Mouse (Mus musculus): Measurements from ENCODE around the gene Ctnnbl1. TPM values are rescaled to one million over a fixed set of nuclear protein-coding genes. Genes with fewer than 3 reads are reported as not detected.

Gene Ctnnbl1
- 1 to 10 TPM; 6.8 to 7.2 TPM for total RNA-seq (2021)
- long read RNA-seq, experiment 1, transcript Ctnnbl1-201 (16 exons, 2,442 nt), result major isoform, 19 of 31 reads
- long read RNA-seq, experiment 1, partial matches to known transcripts, result 9 of 31 reads
- long read RNA-seq, experiment 1, other reads (novel, unspliced or antisense), result 3 of 31 reads
- long read RNA-seq, experiment 2, transcript Ctnnbl1-201 (16 exons, 2,442 nt), result major isoform, 11 of 22 reads
- long read RNA-seq, experiment 2, partial matches to known transcripts, result 8 of 22 reads
- long read RNA-seq, experiment 2, other reads (novel, unspliced or antisense), result 3 of 22 reads

DNA sequence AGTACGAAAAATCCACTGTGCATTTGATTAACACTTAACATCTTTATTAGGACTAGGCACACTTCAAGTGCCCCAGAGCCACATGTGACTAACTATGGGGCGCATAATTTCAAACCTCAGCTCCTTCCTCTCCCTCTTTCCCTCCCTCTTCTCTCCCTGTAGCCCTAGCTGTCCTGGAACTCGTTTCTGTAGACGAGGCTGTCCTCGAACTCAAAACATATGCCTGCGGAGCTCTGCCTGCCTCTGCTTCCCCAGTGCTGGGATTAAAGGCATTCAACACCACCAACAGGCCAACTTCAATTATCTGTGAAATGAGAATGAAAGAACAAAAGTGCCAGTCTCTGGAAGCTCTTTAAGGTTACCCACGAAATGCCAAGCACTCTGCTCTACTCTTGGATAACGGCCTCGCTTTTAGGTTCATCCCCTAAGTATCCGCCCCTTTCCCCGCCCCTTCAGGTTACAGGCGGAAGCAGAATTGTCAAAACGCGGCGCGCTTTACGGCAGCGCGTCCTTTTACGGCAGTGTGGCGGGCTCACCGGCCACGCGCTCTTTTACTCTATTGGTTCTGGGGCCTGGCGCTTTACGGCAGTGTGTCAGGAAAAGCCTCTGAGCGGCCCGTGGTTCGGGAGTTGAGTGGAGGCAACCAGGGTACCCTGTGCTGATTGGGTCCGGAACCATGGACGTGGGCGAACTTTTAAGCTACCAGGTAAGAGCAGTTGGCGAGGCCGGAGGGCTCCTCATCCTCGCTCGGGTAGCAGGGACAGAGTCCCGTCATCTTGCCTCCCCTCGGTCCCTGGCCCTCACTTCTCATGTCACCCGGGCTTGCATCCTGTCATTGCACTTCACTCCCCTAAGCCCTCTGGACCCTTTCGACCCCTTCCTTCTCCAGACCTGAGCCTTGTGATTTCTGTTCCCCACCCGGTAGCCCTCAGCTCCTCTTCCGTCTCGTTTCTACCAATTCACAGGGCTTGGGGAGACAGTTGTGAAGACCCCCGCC is at the start of gene Ctnnbl1:
Ctnnbl1 (plus strand) TSS at position 548 of the 997 bp plus-strand sequence.
- intact Hi-C loops (cut with DNase I; ENCODE audit: low total_unique reads), result no loop called here
- DNase-seq, result peak; percentile 97

DNA sequence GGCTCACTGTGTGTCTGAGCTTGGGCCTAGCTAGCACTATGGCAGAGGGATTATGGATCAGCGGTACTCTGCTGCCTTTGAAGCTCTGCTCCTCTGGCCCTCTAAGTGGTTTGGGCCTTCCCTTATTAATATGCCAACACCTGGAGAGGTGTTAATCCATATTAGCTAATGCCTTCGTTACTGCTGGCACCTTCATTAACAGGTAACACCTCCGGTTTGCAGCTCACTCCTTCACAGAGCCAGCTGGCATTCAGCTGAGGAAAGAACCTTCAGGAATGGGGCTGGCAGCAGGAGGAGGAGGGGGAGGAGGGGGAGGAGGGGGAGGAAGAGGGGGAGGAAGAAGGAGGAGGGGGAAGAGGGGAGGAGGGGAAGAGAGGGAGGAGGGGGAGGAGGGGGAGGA is 49.7 kb upstream of the Ctnnbl1 start:
- DNase-seq, result no peak
- intact Hi-C loops (cut with DNase I; ENCODE audit: low total_unique reads), result no loop called here

DNA sequence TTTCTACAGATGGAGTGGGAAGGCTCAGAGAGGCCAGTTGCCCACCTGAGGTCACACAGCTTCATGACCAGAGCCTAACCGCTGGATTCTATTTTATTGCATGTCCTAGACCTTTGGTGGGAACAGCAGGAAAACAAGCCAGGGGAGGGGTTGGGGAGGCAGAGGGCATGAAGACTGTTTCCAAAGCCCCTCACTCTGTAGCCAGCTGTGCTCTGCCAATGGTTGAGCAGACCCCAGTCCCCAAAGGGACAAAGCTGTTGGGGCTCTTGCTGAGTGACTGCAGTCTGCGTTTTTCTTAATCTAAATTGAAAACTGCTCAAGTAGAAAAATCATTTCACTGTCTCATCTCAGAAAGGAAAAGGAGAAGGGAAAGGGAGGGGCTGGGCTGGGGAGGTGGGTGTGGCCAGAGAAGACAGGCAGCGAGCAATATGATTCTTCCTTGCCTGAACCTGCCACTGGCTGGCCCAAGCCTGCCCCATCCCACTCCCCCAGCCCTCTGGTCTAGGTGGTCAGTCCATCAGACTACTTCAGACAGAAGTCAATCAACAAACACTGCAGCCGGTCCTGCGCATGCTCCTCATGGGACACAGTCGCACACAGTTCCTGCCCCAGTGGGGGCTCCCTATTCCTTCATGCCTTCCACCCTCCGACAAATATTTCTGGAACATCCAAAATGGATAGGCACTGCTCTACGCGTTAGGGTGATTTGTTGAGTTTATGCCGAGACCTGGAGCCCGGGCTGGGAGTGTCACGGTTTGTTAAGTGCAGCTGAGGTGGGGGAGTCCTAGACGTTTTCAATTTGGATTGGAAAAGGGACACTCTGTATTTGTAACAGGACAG is 45.7 kb upstream of the Ctnnbl1 start:
- intact Hi-C loops (cut with DNase I; ENCODE audit: low total_unique reads), result no loop called here

DNA sequence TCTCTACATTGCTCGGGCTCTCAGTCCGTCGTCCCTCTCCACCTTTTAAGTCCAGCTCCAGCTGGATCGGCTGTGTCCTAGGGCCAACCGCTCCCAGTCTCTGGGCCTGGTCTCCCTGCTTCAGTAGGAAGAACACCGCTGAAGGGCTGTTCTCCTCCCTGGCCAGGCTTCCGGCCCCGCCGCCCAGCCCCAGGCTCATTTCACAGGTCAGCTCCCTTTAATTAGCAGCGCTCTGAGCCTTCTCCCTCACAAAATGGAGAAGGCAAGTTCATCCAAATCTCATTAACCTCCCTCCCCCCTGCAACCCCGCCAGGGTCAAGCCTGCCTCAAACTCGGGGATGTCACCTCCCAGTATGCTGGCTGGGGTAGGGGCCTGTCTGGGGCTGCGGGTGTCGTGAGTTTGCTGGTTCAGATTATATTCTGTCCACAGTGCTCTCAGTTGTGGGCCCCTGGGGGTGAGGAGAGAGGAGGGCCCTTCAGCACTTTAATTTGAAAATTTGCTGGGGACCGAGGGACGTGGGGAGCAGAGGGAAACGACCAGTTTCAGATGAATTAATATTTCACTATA is 44.8 kb upstream of the Ctnnbl1 start:
- DNase-seq, result no peak
- intact Hi-C loops (cut with DNase I; ENCODE audit: low total_unique reads), result no loop called here

More for the DNA sequence above, 45.7 kb upstream of the Ctnnbl1 start:
- DNase-seq, result no peak

DNA sequence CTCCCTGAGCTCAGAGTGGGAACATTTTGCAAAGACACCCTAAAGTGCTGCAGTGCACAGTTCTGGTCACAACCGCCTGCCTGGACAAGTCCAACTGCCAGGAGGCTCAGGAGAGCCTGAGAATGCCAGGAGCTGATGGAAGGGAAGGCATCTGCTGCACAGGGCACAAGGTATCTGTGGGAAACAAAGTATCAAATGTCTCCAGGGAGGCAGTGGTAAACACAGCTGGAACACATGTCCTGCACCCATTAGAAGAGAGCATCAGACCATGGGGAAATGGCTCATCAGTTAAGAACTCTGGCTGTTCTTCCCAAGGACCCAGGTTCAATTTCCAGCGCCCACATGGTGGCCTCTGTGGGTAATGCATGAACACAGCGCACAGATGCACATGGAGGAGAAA is 43.6 kb upstream of the Ctnnbl1 start:
- intact Hi-C loops (cut with DNase I; ENCODE audit: low total_unique reads), result no loop called here

DNA sequence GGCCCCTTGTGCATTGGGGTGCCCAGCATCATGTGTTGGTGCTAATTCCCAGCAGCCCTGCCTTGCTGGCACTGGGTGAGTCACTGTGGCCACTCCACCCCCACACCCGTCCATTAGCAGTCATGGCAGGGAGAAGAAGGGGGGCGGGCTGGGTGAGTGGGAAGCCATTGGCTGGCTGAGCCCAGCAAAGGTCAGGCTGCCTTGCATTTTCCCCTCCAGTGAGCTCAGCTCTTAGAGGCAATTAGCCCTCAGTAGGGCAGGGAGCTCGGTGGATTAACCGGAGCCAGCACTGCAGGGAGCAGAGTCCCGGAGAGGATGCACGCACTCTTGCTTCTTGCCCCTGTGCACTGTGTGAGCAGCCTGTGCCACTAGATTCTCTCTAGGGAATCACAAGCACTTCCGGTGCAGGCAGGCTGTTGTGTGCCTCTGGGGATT is 40.9 kb upstream of the Ctnnbl1 start:
- DNase-seq, result no peak
- intact Hi-C loops (cut with DNase I; ENCODE audit: low total_unique reads), result no loop called here

More for the DNA sequence above, 43.6 kb upstream of the Ctnnbl1 start:
- no peak for DNase-seq

DNA sequence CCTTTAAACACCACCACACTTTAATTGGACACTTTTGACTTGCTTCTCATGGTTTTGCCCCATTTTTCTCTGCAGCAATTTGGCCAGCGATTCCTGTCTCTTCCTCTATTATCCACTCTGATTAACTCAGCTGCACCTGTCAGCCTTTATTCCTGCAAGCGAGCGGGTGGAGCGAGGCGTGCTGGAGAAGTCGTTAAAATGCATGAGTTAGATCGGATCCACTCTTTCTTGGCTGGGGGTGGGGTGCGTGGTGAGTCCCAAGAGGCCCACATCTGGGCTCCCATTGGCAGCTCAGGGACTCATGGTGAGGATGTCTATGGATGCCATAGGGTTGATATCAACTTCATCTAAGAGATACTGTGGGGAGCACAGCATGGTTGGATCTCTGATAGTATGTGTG is 34.0 kb upstream of the Ctnnbl1 start:
- intact Hi-C loops (cut with DNase I; ENCODE audit: low total_unique reads), result no loop called here

DNA sequence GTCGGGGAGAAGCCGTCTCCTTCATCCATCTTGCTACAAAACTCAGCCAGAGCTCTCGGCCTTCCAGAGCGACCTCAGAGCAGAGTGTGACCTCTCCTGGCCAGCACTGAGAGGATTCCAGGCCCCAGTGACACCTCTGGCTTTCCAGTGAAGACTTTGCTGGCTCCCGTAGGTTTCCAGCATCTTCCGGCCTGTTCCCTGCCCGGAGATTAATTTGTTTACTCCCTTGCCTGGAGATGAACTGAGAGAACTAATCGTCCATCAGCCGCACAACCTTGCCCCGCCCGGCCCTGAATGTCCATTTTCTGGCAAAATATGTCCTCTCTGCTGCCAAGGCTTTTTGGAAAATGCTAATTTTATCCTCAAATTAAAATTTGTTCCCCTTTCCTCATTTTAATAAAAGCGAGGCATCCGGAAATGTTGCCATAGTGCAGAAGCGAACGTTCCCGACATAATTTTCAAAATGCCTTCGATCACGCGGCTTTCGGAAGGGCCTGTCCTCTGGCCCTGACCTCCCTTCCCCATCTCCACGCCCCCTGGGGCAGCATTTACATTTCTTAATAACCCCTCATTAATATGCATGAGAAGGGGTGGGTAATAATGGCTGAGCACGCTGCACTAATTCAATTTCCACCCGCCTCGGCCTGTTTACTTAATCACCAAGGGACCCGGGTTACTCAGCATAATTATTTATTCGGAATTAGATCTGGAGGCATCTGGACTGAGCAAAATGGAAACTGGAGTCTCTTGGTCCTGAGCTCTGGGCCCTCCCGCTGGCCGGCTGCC is 32.0 kb upstream of the Ctnnbl1 start:
- intact Hi-C loops (cut with DNase I; ENCODE audit: low total_unique reads), result no loop called here
- peak; percentile 15 for DNase-seq

More for the DNA sequence above, 34.0 kb upstream of the Ctnnbl1 start:
- no peak for DNase-seq

DNA sequence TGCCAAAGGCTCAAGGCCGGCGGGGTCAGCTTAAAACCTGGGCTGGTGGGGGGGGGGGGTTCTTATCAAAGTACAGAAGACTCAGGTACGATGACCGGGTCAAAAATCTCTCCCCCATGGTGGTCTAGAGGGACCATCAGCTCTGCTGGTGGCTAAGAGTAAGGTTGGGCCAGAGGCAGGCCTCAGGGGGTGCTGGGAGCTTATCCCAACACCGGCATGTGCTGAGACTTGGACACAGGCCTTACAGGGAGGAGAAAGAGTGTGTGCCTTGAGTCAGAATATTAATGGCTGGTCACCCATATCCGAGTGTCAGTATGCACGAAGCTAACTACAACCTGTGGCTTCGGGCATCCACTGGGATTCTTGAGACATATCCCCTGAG is 31.4 kb upstream of the Ctnnbl1 start:
- DNase-seq, result no peak
- intact Hi-C loops (cut with DNase I; ENCODE audit: low total_unique reads), result no loop called here

DNA sequence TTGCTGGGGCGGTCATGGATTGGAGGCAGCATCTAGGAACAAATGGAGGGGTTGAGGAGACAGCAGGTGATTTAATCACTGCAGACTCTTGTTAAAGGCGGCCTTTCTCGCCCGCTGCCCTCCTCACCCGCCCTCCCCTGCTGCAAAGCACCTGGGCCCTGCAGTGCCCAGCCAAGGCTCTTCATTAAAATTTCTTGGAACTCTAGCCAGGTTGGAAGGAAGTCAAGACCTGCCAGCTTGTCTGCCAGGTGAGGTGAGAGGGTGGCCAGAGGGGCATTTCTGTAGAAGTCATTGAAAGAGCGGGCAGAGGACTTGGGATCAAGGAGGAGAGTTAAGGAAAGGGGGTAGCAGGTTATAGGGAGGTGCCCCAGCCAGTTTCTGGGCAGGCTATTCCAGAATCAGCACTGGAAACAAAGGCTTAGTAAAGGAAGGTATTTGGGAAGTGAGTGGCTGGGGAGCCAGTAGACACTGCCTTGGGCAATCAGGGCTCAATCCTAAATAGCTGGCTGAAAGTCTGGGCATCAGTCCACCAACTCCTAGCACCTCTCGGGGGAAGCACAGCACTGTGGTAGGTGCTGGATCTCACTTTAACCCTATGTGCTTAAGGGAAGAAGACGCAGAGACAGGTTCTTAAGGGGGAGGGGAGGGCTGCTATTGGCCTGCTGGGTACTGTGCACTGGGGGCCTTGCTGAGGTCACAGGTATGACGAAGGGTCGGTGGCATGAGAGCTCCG is 29.8 kb upstream of the Ctnnbl1 start:
- no peak for DNase-seq
- intact Hi-C loops (cut with DNase I; ENCODE audit: low total_unique reads), result no loop called here

DNA sequence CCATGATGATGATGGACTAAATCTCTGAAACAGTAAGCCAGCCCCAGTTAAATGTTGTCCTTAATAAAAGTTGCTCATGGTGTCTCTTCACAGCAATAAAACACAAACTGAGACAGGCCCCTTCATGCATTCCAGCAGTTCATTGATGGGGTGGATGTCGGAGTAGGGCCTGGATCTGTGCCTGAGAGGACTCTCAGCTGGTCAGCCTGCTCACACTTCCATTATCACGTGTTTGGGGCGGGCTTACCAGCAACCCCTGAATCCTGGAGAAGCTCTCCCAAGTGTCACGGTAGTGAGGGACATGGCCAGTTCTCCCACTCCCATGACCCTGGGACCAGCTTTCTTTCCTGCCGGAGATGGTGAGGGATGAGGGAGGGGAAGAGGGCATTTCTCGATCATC is 24.5 kb upstream of the Ctnnbl1 start:
- no peak for DNase-seq
- intact Hi-C loops (cut with DNase I; ENCODE audit: low total_unique reads), result no loop called here

DNA sequence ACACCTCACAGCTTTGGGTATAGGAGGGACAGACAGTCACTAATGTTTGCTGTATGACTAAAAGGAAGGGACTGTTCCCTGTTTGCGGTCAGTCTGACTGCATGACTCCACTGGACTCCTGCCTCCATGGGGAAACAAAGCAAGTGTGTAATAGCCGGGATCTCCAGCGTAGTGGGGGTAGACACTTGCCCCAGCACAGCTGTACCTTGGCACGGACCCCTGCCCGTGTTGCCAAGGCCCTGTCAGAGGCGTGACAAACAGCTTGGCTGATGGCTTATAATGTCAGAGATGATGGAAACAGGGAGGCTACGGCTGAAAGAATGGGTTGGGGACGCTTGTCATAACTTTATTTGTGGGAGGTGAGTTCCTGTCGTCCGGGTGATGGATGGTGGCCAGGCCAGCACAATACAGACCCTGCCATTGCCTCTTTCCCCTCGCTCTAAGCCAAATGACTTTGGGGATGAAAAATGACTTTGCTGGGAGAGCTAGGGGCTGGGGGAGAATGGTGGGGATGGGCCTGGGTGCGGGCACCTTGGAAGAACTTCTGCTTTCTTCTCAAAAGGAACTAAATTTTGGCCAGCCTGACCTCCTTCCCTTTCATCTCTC is 21.5 kb upstream of the Ctnnbl1 start:
- intact Hi-C loops (cut with DNase I; ENCODE audit: low total_unique reads), result no loop called here
- peak; percentile 56 for DNase-seq

DNA sequence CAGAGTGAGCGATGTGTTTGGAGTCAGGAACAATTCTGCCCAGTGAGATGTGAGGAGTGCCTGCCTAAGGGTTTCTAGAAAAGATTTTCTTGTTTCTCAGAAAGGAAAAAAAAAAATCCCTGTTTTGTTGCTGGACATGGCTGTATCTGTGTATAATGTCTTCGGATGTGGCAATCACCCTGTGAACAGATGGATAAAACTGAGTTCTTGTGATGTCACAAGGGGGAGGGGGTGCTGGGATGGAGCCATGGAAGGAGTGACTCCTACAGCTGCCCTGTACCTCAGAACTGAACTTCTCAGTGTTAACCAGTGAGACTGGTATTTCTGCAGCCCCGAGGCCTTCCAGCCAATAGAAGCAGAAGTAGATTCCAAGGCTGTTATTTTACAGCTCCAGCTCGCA is 18.8 kb upstream of the Ctnnbl1 start:
- no peak for DNase-seq
- intact Hi-C loops (cut with DNase I; ENCODE audit: low total_unique reads), result no loop called here

DNA sequence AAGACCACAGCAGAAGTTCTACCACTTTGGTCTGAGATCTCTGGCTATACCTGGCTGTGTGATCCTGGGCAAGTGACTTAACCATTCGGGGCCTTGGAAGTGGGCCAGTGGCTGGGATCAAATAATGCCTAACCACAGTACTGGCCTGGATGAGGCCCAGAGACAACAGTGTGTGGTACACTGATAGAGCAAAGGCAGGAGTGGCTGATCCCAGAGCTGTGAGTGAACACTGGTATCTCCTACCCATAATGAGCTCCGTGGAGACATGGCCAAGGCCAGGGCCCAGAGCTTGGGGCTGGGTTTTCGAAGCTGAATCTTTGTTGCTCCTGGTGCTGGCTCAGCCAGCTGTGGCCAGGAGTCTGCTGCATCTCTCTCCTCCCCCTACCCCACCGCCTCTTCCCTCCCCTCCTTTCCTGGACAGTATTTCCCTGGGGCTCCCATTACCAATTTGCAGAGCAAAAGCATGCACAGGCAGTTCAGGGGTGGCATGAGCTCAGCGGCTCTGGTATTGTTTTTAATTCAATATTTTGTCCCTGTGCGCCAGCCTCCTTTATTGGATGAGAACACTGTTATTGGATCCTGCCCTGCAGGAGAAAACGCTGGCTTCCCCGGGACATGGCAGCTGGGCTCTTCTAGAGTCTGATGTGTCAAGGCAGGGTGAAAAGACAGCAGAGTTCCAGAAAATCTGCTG is 13.2 kb upstream of the Ctnnbl1 start:
- intact Hi-C loops (cut with DNase I; ENCODE audit: low total_unique reads), result no loop called here
- DNase-seq, result no peak

DNA sequence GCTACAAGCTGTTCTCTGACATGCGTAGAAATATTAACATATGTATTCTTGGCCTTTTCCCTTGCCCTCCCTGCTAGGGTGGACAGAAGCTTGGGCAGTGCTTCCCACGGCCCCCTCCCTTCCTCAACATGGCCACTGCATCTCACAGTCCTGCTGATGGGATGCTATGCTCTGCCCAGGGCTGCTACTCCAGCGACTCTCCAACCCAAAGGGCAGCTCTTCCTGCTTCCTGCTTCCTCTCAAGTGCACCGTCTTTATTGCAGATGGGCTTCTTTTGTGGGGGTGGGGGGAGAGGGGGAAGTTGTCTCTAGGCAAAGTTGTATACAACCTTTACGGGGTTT is 12.7 kb upstream of the Ctnnbl1 start:
- DNase-seq, result no peak
- intact Hi-C loops (cut with DNase I; ENCODE audit: low total_unique reads), result no loop called here

DNA sequence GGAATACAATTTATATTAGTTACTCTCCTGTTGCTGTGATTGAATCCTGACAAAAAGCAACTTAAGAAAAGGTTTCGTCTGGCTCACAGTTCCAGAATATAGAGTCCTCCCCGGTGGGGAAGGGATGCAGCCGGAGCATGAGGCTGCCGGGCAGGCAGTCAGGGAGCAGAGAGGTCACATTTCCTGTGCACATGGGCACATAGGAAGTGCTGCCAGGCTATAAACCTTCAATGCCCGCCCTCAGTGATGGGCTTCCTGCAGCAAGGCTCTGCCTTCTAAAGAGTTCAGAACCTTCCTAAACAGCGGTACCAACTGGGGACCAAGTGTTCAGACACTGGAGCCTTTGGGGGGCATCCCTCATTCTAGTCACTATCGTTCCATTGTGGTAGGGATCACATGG is 7.4 kb downstream of the Ctnnbl1 start:
- intact Hi-C loops (cut with DNase I; ENCODE audit: low total_unique reads), result loop anchor here (10.0 kb wide), 1 partner anchor 110 kb away; no protein-coding TSS in a partner anchor
- DNase-seq, result no peak

DNA sequence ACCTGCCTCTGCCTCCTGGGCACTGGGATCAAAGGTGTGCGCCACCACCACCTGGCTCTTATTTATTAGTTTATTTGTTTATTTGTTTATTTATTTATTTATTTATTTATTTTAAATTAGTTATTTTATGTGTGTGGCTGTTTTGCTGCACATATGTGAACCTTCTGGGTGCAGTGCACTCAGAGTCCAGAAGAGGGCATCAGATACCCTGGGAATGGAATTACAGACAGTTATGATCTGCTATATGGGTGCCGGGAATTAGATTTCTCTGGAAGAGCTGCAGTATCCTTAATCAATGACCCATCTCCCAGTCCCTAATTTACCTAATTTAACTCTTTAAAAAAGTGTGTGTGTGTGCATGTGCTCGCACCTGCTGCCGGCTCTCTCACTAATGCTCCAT is 8.5 kb downstream of the Ctnnbl1 start:
- intact Hi-C loops (cut with DNase I; ENCODE audit: low total_unique reads), result loop anchor here (10.0 kb wide), 1 partner anchor 111 kb away; no protein-coding TSS in a partner anchor
- no peak for DNase-seq

Measured in gastrocnemius, postnatal 14 days (tissue).